Mouse (Mus musculus) ovary, adult 18-20 months (tissue): ENCODE measurements around the gene Dnase2a.

Source experiments
- DNase-seq: peaks from one replicate; pipeline ENCODE4 v3.0.0; 2022; ENCODE audit warnings: low spot score, mixed read lengths

Gene Dnase2a

DNA sequence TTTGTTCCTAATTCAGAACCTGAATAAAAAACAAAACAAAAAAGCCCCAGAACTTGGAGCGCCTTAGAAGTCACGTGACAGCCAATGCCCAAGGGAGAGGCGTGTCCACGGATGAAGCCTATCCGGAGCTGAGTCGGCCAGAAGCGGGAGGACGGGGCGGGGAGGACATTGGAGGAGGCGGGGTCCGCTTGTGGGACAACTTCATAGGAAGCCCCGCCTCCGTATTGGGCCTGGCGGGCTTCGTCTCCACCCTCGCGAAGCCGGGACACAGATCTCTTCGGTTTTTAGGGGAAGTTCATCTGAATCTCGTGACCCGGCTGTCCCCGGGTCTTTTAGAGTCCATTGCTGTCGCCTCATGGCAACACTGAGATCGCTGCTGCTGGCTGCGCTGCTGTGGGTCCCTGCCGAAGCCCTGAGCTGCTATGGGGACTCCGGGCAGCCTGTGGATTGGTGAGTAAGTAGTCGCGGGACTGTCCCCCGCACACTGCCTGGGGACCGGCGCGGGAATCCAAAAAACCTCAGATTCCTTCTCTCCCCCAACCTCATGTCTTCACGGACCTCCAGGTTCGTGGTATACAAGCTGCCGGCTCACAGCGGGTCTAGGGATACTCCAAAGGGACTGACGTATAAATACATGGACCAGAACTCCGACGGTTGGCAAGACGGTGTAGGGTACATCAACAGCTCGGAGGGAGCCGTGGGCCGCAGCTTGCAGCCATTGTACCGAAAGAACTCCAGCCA is at the start of gene Dnase2a:
Dnase2a (plus strand) TSS at position 140 of the 741 bp plus-strand sequence.
- peak; percentile 95 for DNase-seq

GRCm38 (mm10) chr8:84871376-84872308 is 36.7 kb upstream of the Dnase2a start, which contains the start of gene Syce2:
TSS of gene Syce2 (plus strand) at chr8:84872111.
- peak; percentile 57 for DNase-seq

DNA sequence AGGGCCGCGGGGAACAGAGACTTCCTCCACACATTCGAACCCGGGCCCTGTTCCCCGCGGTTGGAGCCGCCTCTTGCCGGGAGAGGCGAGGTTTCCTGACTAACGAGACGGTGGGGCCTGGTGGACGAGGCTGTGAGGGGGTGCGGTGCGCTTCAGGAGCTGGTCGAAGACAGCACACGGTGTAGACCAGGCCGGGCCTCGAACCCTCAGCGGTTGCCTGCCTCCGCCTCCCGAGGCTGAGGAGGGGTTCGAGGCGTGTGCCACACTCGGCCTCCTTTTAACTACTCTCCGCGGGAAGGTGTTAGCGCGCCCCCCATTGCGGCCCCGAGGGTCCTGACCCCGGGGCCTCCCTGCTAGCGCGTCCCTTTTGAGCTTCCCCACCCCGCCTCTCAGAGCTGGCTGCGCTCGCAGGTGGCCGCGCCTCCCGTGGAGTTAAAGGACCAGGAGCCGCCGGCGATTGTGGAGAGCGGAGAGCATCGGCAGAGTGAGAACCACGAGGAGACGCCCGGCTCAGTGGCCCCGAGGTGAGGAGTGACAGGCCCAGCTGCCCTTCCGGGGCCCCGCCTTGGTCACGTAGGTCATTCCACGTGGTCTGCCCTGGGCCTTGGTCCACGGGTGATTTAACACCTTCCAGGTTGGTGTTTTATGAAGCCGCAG is 35.9 kb upstream of the Dnase2a start:
- DNase-seq = no peak

- DNase-seq = no peak
Observed at GRCm38 (mm10) chr8:84873016-84873415, 35.3 kb upstream of the Dnase2a start.

- DNase-seq = no peak
Observed at GRCm38 (mm10) chr8:84874339-84874738, 34.0 kb upstream of the Dnase2a start.

GRCm38 (mm10) chr8:84877297-84878035 is 30.9 kb upstream of the Dnase2a start:
- no peak for DNase-seq

GRCm38 (mm10) chr8:84878915-84879314 is 29.4 kb upstream of the Dnase2a start:
- no peak for DNase-seq

GRCm38 (mm10) chr8:84884728-84885127 is 23.6 kb upstream of the Dnase2a start:
- no peak for DNase-seq

GRCm38 (mm10) chr8:84888280-84888679 is 20.1 kb upstream of the Dnase2a start:
- DNase-seq = no peak

DNA sequence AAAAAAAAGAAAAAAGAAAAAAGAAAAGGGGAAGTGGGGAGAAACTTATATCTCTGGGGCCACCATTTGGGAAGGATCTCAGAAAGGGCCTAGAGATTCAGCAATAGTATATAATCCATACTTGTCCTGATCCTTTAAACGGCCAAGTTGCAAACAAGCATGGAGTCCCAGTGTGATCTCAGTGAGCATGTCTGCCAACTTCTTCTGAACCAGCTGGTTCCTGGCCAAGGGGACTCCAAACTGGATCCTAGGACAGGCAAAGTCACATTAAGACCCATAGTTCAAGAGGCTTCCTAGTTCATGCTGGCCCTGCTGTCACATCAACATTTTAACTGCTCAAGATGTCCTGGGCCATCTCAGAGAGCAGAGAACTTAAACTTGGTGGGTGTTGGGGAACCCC is 19.2 kb upstream of the Dnase2a start:
- DNase-seq = no peak

- no peak for DNase-seq
Observed at GRCm38 (mm10) chr8:84892993-84893708, 15.2 kb upstream of the Dnase2a start.

- peak; percentile 93 for DNase-seq
Observed at GRCm38 (mm10) chr8:84893709-84894134, 14.6 kb upstream of the Dnase2a start, which contains the start of gene Gcdh. TSS of gene Gcdh (minus strand) at chr8:84893921.

GRCm38 (mm10) chr8:84895963-84896362 is 12.4 kb upstream of the Dnase2a start:
- DNase-seq = no peak

GRCm38 (mm10) chr8:84901071-84901470 is 7.3 kb upstream of the Dnase2a start:
- DNase-seq = no peak

GRCm38 (mm10) chr8:84901752-84902151 is 6.6 kb upstream of the Dnase2a start, which contains the start of gene Klf1:
TSS of gene Klf1 (plus strand) at chr8:84901928.
- DNase-seq = no peak

GRCm38 (mm10) chr8:84902367-84902919 is 5.9 kb upstream of the Dnase2a start:
- no peak for DNase-seq

GRCm38 (mm10) chr8:84902920-84903661 is 5.3 kb upstream of the Dnase2a start:
- peak; percentile 85 for DNase-seq

- no peak for DNase-seq
Observed at GRCm38 (mm10) chr8:84904351-84904750, 4.0 kb upstream of the Dnase2a start.

GRCm38 (mm10) chr8:84907037-84907436 is 1.3 kb upstream of the Dnase2a start:
- DNase-seq = no peak

- DNase-seq = no peak
Observed at GRCm38 (mm10) chr8:84907493-84907892, 867 bp upstream of the Dnase2a start.
